Mouse (Mus musculus): ENCODE results near the gene Olfr437. TPM values are rescaled to one million over a fixed set of nuclear protein-coding genes. Genes with fewer than 3 reads are reported as not detected.
A peak's percentile ranks its signal among the peaks of the same experiment; 100 is the strongest.
"Not testable (repeated sequence)": the region's sequence is repeated elsewhere in the genome, so short reads cannot be mapped to it uniquely, and the experiment has no call there.

Olfr437 gene
- polyA plus RNA-seq, 1 experiment from 2014 or later = not detected

- no peaks in the 10 kb centered on the region for H3K36me3 ChIP-seq (ENCODE audit: control insufficient read depth, insufficient read depth, low read length)
- no peaks in the 10 kb centered on the region for H3K27me3 ChIP-seq (ENCODE audit: control insufficient read depth, insufficient read depth, low read depth, low read length)
- no peak overlapping the region for H3K9ac ChIP-seq (ENCODE audit: low read length)
- H3K4me1 ChIP-seq (replicated peaks; ENCODE audit: control insufficient read depth, insufficient read depth, low read length) = 0 out of 2 replicates have a peak, but pooled peaks cover 2% of the 10 kb centered on the region
- 19% methylated on average over 3 of the region's 3 CpGs for WGBS
- ATAC-seq (ENCODE audit: low read depth) = peak; percentile 57
- no peak overlapping the region for H3K4me2 ChIP-seq (ENCODE audit: low read depth, low read length)
- H3K27ac ChIP-seq (ENCODE audit: low read length) = 0 out of 2 replicates have a peak overlapping the region, but pooled peaks have one; percentile 22
- no peak overlapping the region for H3K4me3 ChIP-seq (ENCODE audit: low read length)
- H3K9me3 ChIP-seq (ENCODE audit: control insufficient read depth, low read length) = no peaks in the 10 kb centered on the region
Measured at GRCm38 (mm10) chr6:43198094-43198493, 35.0 kb downstream of the Olfr437 start.

GRCm38 (mm10) chr6:43202786-43203185 is 39.7 kb downstream of the Olfr437 start:
- Histone ChIP-seq H3K27ac (ENCODE audit: low read length) (no peak overlapping the region), H3K36me3 (ENCODE audit: control insufficient read depth, insufficient read depth, low read length) (no peaks in the 10 kb centered on the region), H3K9me3 (ENCODE audit: control insufficient read depth, low read length) (no peaks in the 10 kb centered on the region), H3K9ac (ENCODE audit: low read length) (no peak overlapping the region), H3K4me1 (replicated peaks; ENCODE audit: control insufficient read depth, insufficient read depth, low read length) (no peaks in the 10 kb centered on the region), H3K27me3 (ENCODE audit: control insufficient read depth, insufficient read depth, low read depth, low read length) (no peaks in the 10 kb centered on the region), H3K4me2 (ENCODE audit: low read depth, low read length) (no peak overlapping the region), H3K4me3 (ENCODE audit: low read length) (no peak overlapping the region)
- ATAC-seq (ENCODE audit: low read depth) = no peak

- no peak overlapping the region for H3K9ac ChIP-seq (ENCODE audit: low read length)
- no peak for ATAC-seq (ENCODE audit: low read depth)
- no peak overlapping the region for H3K27ac ChIP-seq (ENCODE audit: low read length)
- no peaks in the 10 kb centered on the region for H3K4me1 ChIP-seq (replicated peaks; ENCODE audit: control insufficient read depth, insufficient read depth, low read length)
- no peaks in the 10 kb centered on the region for H3K9me3 ChIP-seq (ENCODE audit: control insufficient read depth, low read length)
- no peak overlapping the region for H3K4me3 ChIP-seq (ENCODE audit: low read length)
- no peaks in the 10 kb centered on the region for H3K27me3 ChIP-seq (ENCODE audit: control insufficient read depth, insufficient read depth, low read depth, low read length)
- 28% methylated on average over 2 of the region's 2 CpGs for WGBS
- H3K36me3 ChIP-seq (ENCODE audit: control insufficient read depth, insufficient read depth, low read length) = no peaks in the 10 kb centered on the region
- H3K4me2 ChIP-seq (ENCODE audit: low read depth, low read length) = no peak overlapping the region
Measured at GRCm38 (mm10) chr6:43205355-43205754, 42.3 kb downstream of the Olfr437 start.

GRCm38 (mm10) chr6:43212873-43213272 is 49.8 kb downstream of the Olfr437 start, which contains the start of gene Olfr434:
Gene Olfr434, plus strand, starts transcription at chr6:43213021.
- H3K36me3 ChIP-seq (ENCODE audit: control insufficient read depth, insufficient read depth, low read length); H3K4me2 ChIP-seq (ENCODE audit: low read depth, low read length); H3K27ac ChIP-seq (ENCODE audit: low read length); H3K4me3 ChIP-seq (ENCODE audit: low read length); H3K9me3 ChIP-seq (ENCODE audit: control insufficient read depth, low read length); H3K4me1 ChIP-seq (replicated peaks; ENCODE audit: control insufficient read depth, insufficient read depth, low read length); H3K27me3 ChIP-seq (ENCODE audit: control insufficient read depth, insufficient read depth, low read depth, low read length); H3K9ac ChIP-seq (ENCODE audit: low read length); ATAC-seq (ENCODE audit: low read depth): not testable (repeated sequence)

Other genes with a start within 250 kb of the Olfr437 start
- gene Olfr446, start 241.9 kb upstream of the Olfr437 start, polyA plus RNA-seq (2015; fragmentation: Nextera tagmentation; extraction: Ambion mirVana) = not detected in 2 replicates
- gene Olfr444, start 214.2 kb upstream of the Olfr437 start, polyA plus RNA-seq (2015; fragmentation: Nextera tagmentation; extraction: Ambion mirVana) = not detected in 2 replicates
- gene Olfr441, start 56.9 kb upstream of the Olfr437 start, polyA plus RNA-seq (2015; fragmentation: Nextera tagmentation; extraction: Ambion mirVana) = not detected in 2 replicates
- gene Olfr237-ps1, start 16.7 kb upstream of the Olfr437 start, polyA plus RNA-seq (2015; fragmentation: Nextera tagmentation; extraction: Ambion mirVana) = not detected in 2 replicates
- gene Olfr13, start 8.9 kb downstream of the Olfr437 start, polyA plus RNA-seq (2015; fragmentation: Nextera tagmentation; extraction: Ambion mirVana) = not detected in 2 replicates
- not detected in 2 replicates for gene Olfr435, start 33.9 kb downstream of the Olfr437 start, polyA plus RNA-seq (2015; fragmentation: Nextera tagmentation; extraction: Ambion mirVana)
- gene Olfr434, start 49.7 kb downstream of the Olfr437 start, polyA plus RNA-seq (2015; fragmentation: Nextera tagmentation; extraction: Ambion mirVana) = not detected in 2 replicates
- gene Olfr47, start 68.2 kb downstream of the Olfr437 start, polyA plus RNA-seq (2015; fragmentation: Nextera tagmentation; extraction: Ambion mirVana) = not detected in 2 replicates
- gene Arhgef5, start 102.3 kb downstream of the Olfr437 start, polyA plus RNA-seq (2015; fragmentation: Nextera tagmentation; extraction: Ambion mirVana) = 23.3 and 25.0 TPM in 2 replicates
- 0.09 TPM in 1 of 2 replicates, not detected in the other for gene Nobox, start 146.3 kb downstream of the Olfr437 start, polyA plus RNA-seq (2015; fragmentation: Nextera tagmentation; extraction: Ambion mirVana)